Mouse (Mus musculus): Measurements from ENCODE around the gene Ccdc149. TPM values are rescaled to one million over a fixed set of nuclear protein-coding genes. Genes with fewer than 3 reads are reported as not detected.
A peak's percentile ranks its signal among the peaks of the same experiment; 100 is the strongest.

The Ccdc149 gene
- total RNA-seq, 2 experiments from 2014 or later: 69.6 to 80.8 TPM

DNA sequence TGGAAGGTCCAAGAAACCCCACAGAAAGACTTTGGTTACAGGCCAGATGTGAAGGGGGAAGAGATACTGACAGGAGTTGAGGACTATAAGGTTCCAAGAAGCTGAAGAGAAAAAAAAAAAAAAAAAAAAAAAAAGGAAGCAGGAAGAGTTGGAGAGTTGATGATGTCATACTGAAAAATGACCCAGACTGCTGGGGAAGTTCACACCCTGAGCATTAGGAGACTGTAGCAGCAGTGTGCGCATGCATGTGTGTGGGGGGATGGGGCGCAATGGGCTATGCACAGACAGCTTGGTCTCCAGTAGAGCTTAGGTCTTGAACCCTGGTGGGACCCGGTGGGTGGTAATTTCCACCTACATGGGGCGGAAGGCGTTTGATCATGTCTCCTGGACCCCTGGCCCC, 87.6 kb downstream of the Ccdc149 start:
- DNase-seq (ENCODE audit: low spot score in 2 of 2): no peak

DNA sequence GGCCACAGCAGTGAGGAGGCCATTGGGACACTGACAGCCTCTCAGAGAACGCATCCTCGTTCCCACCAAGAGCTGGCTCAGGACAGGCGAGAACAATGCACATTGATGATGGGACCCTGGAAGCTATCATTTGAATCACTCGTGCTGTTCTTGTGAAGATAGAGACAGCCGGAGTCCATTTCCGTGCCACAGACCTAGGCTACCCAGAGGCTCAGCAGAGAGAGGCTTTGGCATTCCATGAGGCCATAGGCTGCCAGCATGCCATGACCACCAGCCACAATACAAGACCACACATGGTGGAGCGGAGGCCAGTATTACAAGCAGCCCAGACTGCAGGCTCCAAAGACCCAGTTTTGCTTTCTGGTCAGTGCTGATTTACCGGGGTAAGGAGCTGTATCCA, 88.5 kb downstream of the Ccdc149 start:
- no peak for DNase-seq (ENCODE audit: low spot score in 2 of 2)

DNA sequence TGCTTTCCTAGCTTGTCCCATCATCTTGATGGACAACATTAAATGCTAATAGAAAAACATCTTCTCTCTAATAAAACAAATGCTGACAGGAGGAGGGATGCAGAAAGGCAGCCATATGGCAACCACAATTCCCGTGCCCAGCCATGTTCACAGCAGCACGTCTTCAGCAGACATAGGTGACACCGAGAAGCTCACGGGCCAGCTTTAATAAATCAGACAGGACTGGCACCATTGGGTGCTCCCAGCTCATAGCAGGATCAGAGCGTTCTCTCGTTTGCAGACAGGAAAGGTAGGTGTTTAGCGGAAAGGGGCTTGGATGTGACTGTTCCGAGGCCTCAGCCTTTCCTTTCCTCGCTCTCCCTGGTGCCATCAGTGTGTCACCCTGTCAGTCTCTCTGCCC, 95.5 kb downstream of the Ccdc149 start:
- no peak for DNase-seq (ENCODE audit: low spot score in 2 of 2)

DNA sequence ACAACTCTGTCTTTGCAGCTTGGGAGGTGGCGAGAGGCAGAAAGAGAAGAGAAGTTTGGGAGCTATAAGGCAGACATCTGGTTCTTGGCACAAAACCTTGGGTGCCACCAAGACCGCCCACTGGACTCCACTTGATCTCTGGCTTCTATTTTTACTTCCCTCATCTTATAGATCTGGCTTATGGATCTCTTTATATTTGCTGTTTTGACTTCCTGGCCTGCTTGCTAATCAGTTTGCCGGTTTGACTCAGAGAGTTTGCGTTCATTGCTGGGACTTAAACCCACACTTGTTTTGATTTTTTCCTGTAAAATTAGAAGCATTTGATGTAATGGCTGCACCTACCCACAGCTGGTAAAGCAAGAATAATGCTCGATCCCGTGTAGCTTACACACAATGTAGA, 100.4 kb downstream of the Ccdc149 start:
- peak in 1 of 2 experiments; percentile 18 for DNase-seq (ENCODE audit: low spot score in 2 of 2)

DNA sequence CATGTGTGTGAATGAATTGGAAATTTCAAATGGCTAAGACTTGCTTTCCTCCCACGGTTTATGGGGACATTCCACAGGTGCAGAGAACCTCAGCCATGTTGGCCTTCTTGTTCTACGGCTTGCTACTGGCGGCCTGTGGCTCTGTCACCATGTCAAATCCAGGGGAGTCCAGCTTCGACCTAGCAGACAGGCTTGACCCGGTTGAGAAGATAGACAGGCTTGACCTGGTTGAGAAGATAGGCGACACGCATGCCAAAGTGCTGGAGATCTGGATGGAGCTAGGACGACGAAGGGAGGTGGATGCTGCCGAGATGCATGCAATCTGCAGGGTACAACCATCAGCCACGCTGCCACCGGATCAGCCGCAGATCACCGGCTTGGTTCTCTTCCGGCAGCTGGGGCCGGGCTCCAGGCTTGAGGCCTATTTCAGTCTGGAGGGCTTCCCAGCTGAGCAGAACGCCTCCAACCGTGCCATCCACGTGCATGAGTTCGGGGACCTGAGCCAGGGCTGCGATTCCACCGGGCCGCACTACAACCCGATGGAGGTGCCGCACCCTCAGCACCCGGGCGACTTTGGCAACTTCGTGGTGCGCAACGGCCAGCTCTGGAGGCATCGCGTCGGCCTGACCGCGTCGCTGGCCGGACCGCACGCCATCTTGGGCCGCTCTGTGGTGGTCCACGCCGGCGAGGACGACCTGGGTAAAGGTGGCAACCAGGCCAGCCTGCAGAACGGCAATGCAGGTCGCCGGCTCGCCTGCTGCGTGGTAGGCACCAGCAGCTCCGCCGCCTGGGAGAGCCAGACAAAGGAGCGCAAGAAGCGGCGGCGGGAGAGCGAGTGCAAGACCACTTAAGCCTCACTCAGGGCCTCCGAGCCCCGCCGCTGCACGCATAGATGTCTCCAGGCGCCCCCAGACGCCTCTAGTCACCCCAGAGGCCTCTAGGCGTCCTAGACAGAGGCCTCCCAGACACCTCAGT, 103.2 kb downstream of the Ccdc149 start:
- no peak for DNase-seq (ENCODE audit: low spot score in 2 of 2)

DNA sequence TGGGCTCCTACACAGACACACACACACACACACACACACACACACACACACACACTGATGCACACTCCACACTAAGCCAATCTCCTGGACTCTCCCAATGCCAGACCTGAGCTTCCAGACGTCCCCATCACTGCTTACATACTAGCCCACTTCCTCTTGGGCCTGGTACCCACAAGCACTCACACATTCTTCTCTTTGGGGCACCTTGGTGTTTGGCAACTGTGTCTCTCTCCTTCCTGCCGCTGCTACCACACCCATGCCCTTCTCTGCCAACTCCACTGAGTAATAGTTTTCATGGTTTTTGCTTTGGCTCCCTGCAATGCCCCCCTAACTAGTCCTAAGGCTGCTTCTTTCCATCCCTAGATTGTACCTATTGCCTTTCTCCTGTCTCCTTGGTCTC, 104.7 kb downstream of the Ccdc149 start:
- DNase-seq (ENCODE audit: low spot score in 2 of 2): no peak

DNA sequence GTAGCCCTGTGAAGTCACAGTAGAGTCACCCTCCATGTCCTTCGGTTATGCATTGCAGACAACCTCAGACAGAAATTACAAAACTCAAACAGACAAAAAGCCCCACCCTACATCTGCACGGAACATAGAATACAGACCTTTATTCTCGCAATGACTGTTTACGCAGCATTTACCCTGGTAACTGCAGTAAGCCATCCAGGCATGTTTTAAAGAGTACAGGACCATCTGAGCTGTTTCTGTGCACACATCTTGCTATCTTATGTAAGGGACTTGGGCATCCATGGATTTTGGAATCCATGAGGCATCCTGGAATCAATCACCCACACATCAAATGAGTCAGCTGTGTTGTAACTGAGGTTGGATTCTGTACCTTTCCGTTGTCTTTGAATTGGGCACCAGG, 105.4 kb downstream of the Ccdc149 start:
- DNase-seq (ENCODE audit: low spot score in 2 of 2): no peak

DNA sequence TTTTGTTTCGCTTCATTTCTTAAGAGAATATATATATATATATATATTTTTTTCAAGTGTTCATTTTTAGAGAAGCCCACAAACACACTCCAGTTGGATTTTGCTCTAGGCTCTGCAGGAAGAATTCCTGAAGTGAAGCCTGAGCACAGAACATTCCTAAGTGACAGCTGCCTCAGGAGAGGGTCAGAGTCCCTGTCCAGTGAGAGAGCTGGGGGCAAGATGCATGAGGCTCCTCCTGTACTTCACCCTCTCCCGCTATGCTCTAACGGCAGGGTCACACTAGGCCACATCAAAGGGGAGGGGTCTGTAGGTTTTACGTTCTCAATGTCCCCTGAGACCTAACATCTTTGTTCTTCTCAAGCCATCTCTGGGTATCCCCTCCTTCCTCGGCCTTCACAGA, 106.8 kb downstream of the Ccdc149 start:
- no peak for DNase-seq (ENCODE audit: low spot score in 2 of 2)

DNA sequence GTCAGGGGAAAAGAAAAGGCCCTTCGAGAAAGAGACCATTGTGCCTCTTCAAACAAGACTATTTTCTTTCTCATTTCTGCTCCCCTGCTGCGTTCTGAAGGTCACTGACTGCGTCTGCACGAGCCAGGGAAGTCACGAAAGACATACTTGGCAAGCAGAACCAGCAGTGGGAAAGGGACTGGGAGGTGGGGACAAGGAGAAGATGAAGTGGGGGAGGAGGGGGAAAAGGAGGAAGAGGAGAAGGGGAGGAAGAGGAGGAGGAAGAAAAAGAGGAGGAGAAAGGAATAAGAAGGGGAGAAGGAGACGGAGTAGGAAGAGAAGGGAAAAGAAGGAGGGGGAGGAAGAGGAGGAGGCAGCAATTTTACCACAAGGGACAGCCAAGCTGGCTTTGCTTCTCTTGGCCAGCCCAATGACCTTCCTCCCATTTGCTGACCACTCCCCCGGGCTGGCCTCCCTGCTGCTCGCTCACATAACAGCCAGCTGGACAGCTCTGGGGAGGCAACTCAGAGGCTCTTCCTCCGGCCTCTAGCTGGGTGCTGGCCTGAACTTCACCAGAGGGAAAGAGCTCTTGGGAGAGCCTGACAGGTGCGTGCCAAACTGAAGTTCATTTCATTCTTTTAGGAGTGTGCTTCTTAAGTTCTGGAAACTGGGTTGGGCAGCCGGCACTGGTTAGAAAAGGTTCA, 107.7 kb downstream of the Ccdc149 start, which contains the start of gene Sod3:
Sod3 (plus strand) TSS at position 324 of the 683 bp plus-strand sequence.
- DNase-seq (ENCODE audit: low spot score in 2 of 2): no peak

DNA sequence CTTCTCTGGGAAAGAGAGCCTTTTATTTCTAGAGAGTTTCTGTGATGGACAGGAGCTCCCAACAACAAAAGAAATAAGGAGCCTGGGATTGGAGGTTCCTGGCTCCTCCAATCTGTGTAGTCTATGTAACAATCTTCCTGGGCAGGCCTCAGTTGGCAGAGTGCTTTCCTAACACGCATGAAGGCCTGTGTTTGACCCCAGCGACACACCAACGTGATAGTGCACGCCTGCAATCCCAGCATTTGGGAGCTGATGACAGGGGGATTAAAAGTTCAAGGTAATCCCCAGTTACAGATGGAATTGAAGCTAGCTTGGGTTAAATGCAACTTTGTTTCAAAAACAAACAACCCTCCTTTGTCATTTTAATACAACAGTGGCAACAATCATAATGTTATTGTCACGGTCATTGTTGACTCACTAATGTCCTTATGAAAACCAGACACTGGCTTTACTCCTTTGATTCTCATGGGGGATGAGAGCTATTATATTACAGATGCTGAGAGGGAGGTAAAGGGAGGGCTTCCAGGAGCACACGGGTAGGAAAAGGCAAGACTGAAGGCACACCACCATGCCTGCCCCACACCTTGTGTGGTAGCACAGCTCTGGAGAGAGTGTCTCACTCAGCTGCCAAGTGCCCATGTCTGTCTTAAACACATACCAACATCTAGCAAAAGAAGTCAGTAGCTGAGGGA, 108.4 kb downstream of the Ccdc149 start:
- DNase-seq (ENCODE audit: low spot score in 2 of 2): no peak

DNA sequence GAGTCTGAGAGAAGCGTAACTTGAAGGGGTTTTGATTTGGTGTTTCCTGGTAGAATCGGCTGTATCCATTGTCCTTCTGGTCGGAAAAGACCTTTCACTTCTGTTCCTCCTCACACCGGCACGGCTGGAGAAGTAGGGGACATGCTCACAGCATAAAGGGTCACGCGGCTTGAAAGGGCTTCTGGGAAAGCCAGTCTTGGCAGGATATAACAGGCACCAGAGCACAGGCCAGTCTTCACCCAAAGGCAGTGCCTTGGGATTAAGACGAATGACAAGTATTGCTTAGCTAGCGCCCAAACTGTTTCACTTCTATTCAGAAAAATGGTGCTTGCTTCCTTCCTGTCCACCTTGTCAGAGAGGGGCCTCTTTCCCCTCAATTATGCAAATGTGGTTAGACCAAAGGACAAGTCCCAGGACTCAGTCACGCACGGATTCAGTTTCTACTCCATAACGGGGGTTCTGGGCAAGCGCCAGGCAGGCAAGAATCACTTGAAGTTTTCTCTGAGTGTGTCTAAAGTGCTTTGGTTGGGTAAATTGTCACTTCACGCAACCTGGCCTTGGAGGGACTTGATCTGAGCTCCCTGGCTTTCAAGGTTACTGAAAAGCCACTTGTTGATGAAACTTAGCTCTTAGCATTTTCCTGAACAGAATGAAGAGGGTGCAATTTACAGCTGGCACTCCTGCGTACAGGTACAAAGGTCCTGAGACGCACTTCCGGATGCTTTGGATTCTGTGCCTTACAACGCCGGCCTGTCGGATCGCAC, 110.9 kb downstream of the Ccdc149 start:
- DNase-seq (ENCODE audit: low spot score in 2 of 2): no peak

DNA sequence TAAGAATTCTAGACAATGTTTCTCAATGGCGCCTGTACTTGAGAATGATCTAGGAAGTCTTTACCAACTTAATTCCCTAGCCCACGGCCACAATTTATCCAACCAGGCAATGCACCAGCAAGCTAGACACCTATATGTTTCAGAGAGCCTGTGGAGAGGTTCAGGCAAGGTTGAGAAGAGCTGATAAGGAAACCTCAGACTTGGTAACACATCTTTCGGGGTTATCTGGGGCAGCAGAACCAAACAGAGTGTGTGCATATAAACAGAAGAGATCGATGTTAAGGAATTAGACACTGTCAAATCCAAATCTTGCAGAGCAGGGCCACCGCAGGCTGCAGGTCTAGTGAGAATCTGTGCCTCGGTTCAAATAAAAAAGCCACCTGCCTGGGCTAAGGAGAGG, 113.2 kb downstream of the Ccdc149 start:
- DNase-seq (ENCODE audit: low spot score in 2 of 2): no peak

DNA sequence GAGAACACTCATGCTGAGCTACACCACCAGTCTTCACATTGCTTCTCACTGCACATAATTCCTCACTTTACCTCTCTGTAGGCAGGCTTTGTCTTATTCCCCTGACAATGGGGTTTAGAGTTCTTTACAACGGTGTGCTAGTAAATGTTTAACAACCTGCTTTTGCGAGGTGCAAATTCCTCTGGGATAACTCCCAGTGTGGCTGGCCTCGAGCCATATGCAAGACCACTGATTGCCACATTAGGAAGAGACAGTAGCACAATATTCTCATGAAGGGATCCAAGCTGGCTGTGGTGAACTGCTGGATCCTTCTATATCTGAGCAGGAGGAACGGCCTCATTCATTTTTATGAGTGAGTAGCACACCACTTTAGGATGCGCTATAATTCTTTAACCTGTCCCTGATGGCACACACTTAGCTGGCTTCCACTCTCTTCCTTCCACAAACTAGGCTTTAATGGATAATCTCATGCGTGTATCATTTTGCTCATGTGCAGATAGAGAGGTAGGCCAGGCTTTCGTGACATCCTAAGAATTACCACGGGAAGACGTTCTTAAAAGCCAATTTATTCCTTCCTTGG, 114.1 kb downstream of the Ccdc149 start:
- DNase-seq (ENCODE audit: low spot score in 2 of 2): no peak

DNA sequence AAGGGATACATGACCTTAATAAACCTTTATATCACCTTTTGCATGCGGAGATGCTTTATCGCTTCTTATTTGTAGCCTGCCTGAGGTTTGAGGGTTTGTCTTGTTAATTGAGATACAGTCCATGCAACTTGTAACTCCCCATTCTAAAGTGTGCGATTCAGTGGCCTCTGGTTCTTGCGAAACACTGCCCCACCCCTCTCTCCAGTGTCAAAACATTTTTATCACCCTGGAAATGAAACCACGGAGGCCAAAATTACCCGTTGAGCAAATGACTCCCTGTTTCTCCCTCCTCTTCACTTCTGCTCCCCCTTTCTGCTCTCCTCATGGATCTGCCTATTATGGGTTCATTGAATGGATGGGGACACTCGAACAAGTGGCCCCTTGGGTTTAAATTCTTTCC, 115.7 kb downstream of the Ccdc149 start:
- DNase-seq (ENCODE audit: low spot score in 2 of 2): no peak

DNA sequence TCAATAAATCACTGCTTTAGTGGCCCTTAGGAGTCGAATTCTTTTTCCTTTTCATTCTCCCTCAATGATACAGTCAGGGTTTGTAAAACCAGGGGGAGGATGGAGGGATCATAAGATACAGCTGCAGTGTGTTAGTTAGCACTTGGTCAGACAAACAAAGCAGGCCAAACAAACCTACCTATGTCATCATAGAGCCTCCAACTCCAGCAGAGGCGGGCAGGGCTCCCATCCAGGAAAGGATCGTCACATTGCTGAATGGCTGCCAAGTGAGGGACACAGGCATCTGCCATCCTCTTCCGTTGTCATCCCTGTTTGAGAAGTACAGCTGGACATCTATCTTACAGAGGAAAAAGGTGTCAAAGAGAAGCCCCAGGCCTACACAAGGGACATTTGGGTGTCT, 116.9 kb downstream of the Ccdc149 start:
- no peak for DNase-seq (ENCODE audit: low spot score in 2 of 2)

DNA sequence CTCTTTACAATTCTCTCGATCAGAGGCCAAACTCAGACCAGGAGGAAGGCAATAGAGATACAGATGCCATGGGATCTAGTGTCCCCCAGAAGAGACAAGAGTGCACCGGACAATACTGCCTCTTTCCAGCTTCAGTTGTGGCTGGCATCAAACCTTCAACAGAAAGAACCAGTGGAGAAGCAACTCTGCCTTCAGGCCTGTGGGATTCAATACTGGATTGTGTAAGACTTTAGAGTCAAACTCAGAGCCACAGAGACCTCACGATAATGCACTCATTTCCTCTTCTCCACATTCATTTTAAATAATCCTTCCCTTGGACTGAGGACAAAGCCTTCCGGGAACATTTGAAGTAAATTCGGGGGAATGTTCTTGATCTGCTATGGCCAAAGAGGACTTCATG, 118.6 kb downstream of the Ccdc149 start:
- no peak for DNase-seq (ENCODE audit: low spot score in 2 of 2)

DNA sequence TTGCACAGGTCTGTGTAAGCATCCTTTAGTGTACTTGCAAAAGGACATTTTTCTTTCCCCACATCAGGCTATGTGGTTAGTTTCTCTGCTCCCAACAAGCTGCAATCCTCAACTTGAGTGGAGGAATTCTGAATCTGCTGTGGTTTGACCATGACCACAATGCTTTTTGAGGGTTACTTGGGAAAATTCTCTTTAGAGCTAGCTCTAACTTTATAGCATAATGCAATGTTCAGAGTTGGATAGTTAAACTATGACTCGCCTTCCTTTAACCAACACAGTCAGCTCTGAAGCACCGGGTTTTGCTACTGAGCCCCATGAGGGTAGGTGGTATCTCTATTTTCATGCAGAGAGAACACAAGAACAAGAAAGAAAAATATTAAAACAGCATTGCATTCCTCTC, 119.8 kb downstream of the Ccdc149 start:
- no peak for DNase-seq (ENCODE audit: low spot score in 2 of 2)

DNA sequence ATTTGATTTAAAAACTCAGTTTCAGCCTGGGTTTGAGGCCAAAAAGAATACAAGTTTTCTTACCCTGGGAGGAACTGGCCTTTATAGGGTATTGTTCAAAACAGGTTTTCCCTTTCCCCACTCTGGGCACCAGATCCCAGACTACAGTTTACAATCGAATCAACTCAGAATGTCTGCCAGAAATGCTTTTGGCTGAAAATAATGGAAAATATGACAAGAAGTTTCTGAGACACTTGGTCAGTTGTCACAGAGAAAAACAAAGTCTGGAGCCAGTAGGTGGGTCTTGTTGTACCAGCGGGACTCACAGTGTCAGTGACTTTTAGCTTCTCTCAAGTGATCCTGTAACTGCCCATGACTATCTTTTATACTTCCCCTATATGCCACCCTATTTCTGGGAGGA, 120.9 kb downstream of the Ccdc149 start:
- DNase-seq (ENCODE audit: low spot score in 2 of 2): no peak

DNA sequence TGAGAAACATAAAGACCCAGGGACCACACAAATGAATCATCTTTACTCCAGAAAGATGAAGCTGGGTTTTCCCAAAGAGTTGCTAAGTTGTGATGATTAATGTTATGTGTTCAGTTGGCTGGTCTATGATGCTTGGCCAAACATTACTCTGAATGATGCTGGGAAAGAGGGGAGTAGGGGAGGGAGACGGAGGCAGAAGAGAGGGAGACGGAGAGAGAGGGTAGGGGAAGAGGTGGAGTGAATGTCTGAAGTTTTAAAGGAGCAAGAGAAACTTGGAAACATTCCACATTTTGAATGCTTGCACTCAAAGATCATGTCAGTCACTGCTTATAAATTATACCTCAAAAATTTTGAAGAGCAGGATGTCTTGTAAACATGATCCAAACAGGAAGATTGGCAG, 124.4 kb downstream of the Ccdc149 start:
- no peak for DNase-seq (ENCODE audit: low spot score in 2 of 2)

DNA sequence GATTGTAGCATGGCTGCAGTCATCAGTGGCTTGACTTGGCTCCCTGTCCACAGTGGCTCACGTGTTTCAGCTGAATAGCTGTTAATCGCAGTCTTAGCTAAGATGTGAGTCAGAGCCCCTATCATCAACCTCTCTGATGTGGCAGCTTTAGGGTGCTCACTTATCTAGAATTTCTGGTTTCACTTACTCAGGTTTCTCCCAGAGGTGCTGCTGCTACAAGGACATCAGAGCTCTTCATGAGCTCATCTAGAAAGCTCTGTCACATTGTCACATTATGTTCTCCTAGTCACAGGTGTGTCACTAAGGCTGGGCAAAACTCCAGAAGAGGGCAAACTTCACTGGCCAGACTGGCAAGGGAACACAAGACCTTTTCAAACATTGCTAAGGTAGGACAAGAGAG, 132.2 kb downstream of the Ccdc149 start:
- no peak for DNase-seq (ENCODE audit: low spot score in 2 of 2)

DNA sequence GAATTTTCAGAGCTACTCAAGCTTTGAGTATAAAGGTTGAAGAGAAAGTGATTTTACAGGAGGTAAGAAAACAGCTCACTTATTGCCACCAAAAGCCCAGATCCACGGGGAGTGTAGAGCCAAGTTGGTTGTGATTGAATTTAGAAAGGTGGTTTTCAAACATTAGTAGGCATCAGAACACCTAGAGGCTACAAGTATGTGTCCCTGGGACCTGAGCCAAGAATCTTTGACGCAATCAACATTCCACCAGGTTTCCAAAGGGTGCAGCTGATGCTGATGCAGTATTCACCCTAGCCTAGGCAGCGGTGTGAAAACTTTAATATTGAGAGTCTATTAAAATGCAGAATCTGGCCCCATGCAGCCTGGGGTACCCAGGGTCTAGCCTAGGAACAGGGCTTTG, 135.7 kb downstream of the Ccdc149 start:
- DNase-seq (ENCODE audit: low spot score in 2 of 2): no peak
